Mouse (Mus musculus) CD4-positive naive resting alpha-beta T cell, adult 76 days (primary cell): ENCODE results near the gene Olfr372. TPM values are rescaled to one million over a fixed set of nuclear protein-coding genes. Genes with fewer than 3 reads are reported as not detected.

ENCODE experiments used
- total RNA-seq: library from RNA; stranded (reverse); gene quantifications from one replicate; pipeline ENCODE4 v1.2.4, GENCODE M21; 2023

The Olfr372 gene
- total RNA-seq, result not detected

GRCm38 (mm10) chr8:72040918-72041317 lies at the start of gene Olfr372:
Olfr372 (plus strand) TSS chr8:72041218.

GRCm38 (mm10) chr8:72009473-72009872 lies 31.5 kb upstream of the Olfr372 start, which contains the start of gene Cyp4f18:
Cyp4f18 (minus strand) TSS chr8:72009626.

GRCm38 (mm10) chr8:72082877-72083276 lies 41.9 kb downstream of the Olfr372 start, which contains the start of gene Olfr373:
Olfr373 (plus strand) TSS chr8:72083177.

GRCm38 (mm10) chr8:72106740-72107139 lies 65.7 kb downstream of the Olfr372 start, which contains the start of gene Olfr374:
Olfr374 (plus strand) TSS chr8:72107040.

Other genes with a start within 250 kb of the Olfr372 start
- 11.5 TPM for gene Zfp709, start 159.2 kb upstream of the Olfr372 start, total RNA-seq
- 5.5 TPM for gene Zfp882, start 132.6 kb upstream of the Olfr372 start, total RNA-seq
- 8.0 TPM for gene Zfp617, start 132.6 kb upstream of the Olfr372 start, total RNA-seq
- 8.1 TPM for gene Zfp961, start 90.2 kb upstream of the Olfr372 start, total RNA-seq
- 12.9 TPM for gene Cyp4f18, start 31.6 kb upstream of the Olfr372 start, total RNA-seq
- gene Olfr373, start 42.0 kb downstream of the Olfr372 start, total RNA-seq, result 0.21 TPM
- gene Olfr374, start 65.8 kb downstream of the Olfr372 start, total RNA-seq, result 0.38 TPM
- gene Tpm4, start 93.8 kb downstream of the Olfr372 start, total RNA-seq, result 151 TPM
- 122 TPM for gene Rab8a, start 120.0 kb downstream of the Olfr372 start, total RNA-seq
- gene Hsh2d, start 148.4 kb downstream of the Olfr372 start, total RNA-seq, result 13.5 TPM
- 1.2 TPM for gene Cib3, start 171.6 kb downstream of the Olfr372 start, total RNA-seq
- not detected for gene Gm11034, start 172.4 kb downstream of the Olfr372 start, total RNA-seq
- 61.6 TPM for gene Fam32a, start 178.5 kb downstream of the Olfr372 start, total RNA-seq
- 114 TPM for gene Ap1m1, start 198.8 kb downstream of the Olfr372 start, total RNA-seq